Mouse (Mus musculus) intestine, postnatal 0 days (tissue): ENCODE results near the gene Lrrc59. TPM values are rescaled to one million over a fixed set of nuclear protein-coding genes. Genes with fewer than 3 reads are reported as not detected.

Source experiments
- ATAC-seq: fragments of 200-750 bp; cut with Nextera tagmentation; 2 replicates; pipeline ENCODE4 v1.8.0; 2017; ENCODE audit warnings: mild to moderate bottlenecking, moderate TSS enrichment, moderate library complexity
- H3K27ac ChIP-seq: fragments of 300-500 bp; sonication (generic); 2 replicates; pipeline ENCODE4 v1.5.1; 2014; ENCODE audit warnings: mild to moderate bottlenecking, low read depth, low read length, moderate library complexity
- H3K27me3 ChIP-seq: fragments of 300-500 bp; sonication (generic); replicated peaks from 2 replicates; pipeline ENCODE4 v1.6.1; 2014; ENCODE audit warnings: low read length, mixed read lengths; ENCODE audit not compliant: control insufficient read depth, insufficient read depth
- H3K36me3 ChIP-seq: fragments of 300-500 bp; sonication (generic); 2 replicates; pipeline ENCODE4 v1.6.1; 2014; ENCODE audit warnings: mild to moderate bottlenecking, moderate library complexity; ENCODE audit not compliant: control insufficient read depth, insufficient read depth
- H3K4me1 ChIP-seq: fragments of 300-500 bp; sonication (generic); replicated peaks from 2 replicates; pipeline ENCODE4 v1.6.1; 2014; ENCODE audit warnings: antibody characterized with exemption, low read length, mixed read lengths; ENCODE audit not compliant: control insufficient read depth, insufficient read depth
- H3K4me2 ChIP-seq: fragments of 300-500 bp; sonication (generic); replicated peaks from 2 replicates; pipeline ENCODE4 v1.6.1; 2014; ENCODE audit warnings: low read depth, mild to moderate bottlenecking, moderate library complexity
- H3K4me3 ChIP-seq: fragments of 300-500 bp; sonication (generic); 2 replicates; pipeline ENCODE4 v1.5.1; 2014; ENCODE audit warnings: low read depth, low read length
- H3K9ac ChIP-seq: fragments of 300-500 bp; sonication (generic); 2 replicates; pipeline ENCODE4 v1.6.1; 2014; ENCODE audit warnings: mild to moderate bottlenecking, low read depth, low read length
- H3K9me3 ChIP-seq: fragments of 300-500 bp; sonication (generic); 2 replicates; pipeline ENCODE4 v1.6.1; 2016; ENCODE audit warnings: mixed run types; ENCODE audit not compliant: control insufficient read depth
- CTCF ChIP-seq: sonication (generic); IDR thresholded peaks from 2 replicates; pipeline ENCODE4 v1.5.1; 2016; ENCODE audit warnings: low read depth, mild to moderate bottlenecking, control low read depth, antibody characterized with exemption, moderate library complexity
- WGBS: fragments of 180-500 bp; shearing (Covaris S2); extraction: QIAGEN DNeasy Blood & Tissue Kit; methylation state at CpG from one replicate; pipeline ENCODE4 v1.1.7; 2014; 5-methylcytosine and 5-hydroxymethylcytosine counted together
- polyA plus RNA-seq: library from polyadenylated mRNA; unstranded; fragments of >200 nt; fragmentation: Nextera tagmentation; extraction: Ambion mirVana; gene quantifications from 2 replicates; pipeline ENCODE4 v1.2.1, GENCODE M21; 2015

The Lrrc59 gene
- polyA plus RNA-seq, 1 experiment from 2014 or later: 172 TPM

- Histone ChIP-seq H3K9ac (no peak overlapping the region), H3K36me3 (no peaks in the 10 kb centered on the region)
- no peak for ATAC-seq
Measured at GRCm38 (mm10) chr11:94598437-94599120, 31.0 kb upstream of the Lrrc59 start.

GRCm38 (mm10) chr11:94600447-94600846 is 29.1 kb upstream of the Lrrc59 start:
- WGBS: 89% methylated on average over 7 of the region's 7 CpGs
- TF ChIP-seq CTCF: no peak
- H3K4me3 ChIP-seq: peak overlapping the region; percentile 44

More at GRCm38 (mm10) chr11:94598437-94599120, 31.0 kb upstream of the Lrrc59 start:
- WGBS: 80% methylated on average over 6 of the region's 6 CpGs
- no peaks in the 10 kb centered on the region for H3K4me1 ChIP-seq
- H3K27me3 ChIP-seq: no peaks in the 10 kb centered on the region
- H3K9me3 ChIP-seq: no peaks in the 10 kb centered on the region
- H3K4me3 ChIP-seq: no peak overlapping the region
- H3K27ac ChIP-seq: no peak overlapping the region
- no peak overlapping the region for H3K4me2 ChIP-seq
- peak; percentile 56 for TF ChIP-seq CTCF

GRCm38 (mm10) chr11:94601321-94602281 is 28.0 kb upstream of the Lrrc59 start, which contains the start of gene Acsf2:
TSS of gene Acsf2 (minus strand) at chr11:94601871.
- peak; percentile 61 for ATAC-seq
- WGBS: 3% methylated on average over 48 of the region's 52 CpGs
- no peaks in the 10 kb centered on the region for H3K27me3 ChIP-seq

More at GRCm38 (mm10) chr11:94600447-94600846, 29.1 kb upstream of the Lrrc59 start:
- ATAC-seq: no peak
- Histone ChIP-seq H3K36me3 (no peaks in the 10 kb centered on the region), H3K9me3 (no peaks in the 10 kb centered on the region), H3K4me2 (peak overlapping the region; percentile 73; the same call in 1 of the 2 replicates), H3K27me3 (no peaks in the 10 kb centered on the region), H3K4me1 (no peaks in the 10 kb centered on the region), H3K27ac (no peak overlapping the region), H3K9ac (no peak overlapping the region)

GRCm38 (mm10) chr11:94602356-94602955 is 27.1 kb upstream of the Lrrc59 start:
- H3K36me3 ChIP-seq: no peaks in the 10 kb centered on the region
- no peak for ATAC-seq
- H3K27ac ChIP-seq: no peak overlapping the region
- H3K4me1 ChIP-seq: no peaks in the 10 kb centered on the region
- WGBS: 67% methylated on average over 11 of the region's 11 CpGs
- TF ChIP-seq CTCF: no peak
- H3K4me2 ChIP-seq: peak overlapping the region; percentile 73; the same call in 1 of the 2 replicates
- no peak overlapping the region for H3K4me3 ChIP-seq
- H3K9me3 ChIP-seq: no peaks in the 10 kb centered on the region
- no peaks in the 10 kb centered on the region for H3K27me3 ChIP-seq
- no peak overlapping the region for H3K9ac ChIP-seq

More at GRCm38 (mm10) chr11:94601321-94602281, 28.0 kb upstream of the Lrrc59 start, which contains the start of gene Acsf2:
- Histone ChIP-seq H3K4me3 (peak within 1 kb of the TSS; percentile 44), H3K4me1 (no peaks in the 10 kb centered on the region), H3K27ac (peak within 1 kb of the TSS; percentile 47), H3K4me2 (peak within 1 kb of the TSS; percentile 73), H3K36me3 (no peaks in the 10 kb centered on the region), H3K9me3 (no peaks in the 10 kb centered on the region), H3K9ac (peak within 1 kb of the TSS; percentile 35)
- TF ChIP-seq CTCF: no peak

- Histone ChIP-seq H3K36me3 (no peaks in the 10 kb centered on the region), H3K4me3 (no peak overlapping the region), H3K4me2 (no peak overlapping the region), H3K9ac (no peak overlapping the region), H3K27ac (no peak overlapping the region), H3K27me3 (no peaks in the 10 kb centered on the region), H3K9me3 (no peaks in the 10 kb centered on the region), H3K4me1 (no peaks in the 10 kb centered on the region)
- TF ChIP-seq CTCF: no peak
- no peak for ATAC-seq
- 75% methylated on average over 4 of the region's 4 CpGs for WGBS
Measured at GRCm38 (mm10) chr11:94610744-94611740, 18.5 kb upstream of the Lrrc59 start.
